Mouse (Mus musculus): ENCODE measurements around the gene Vmn1r6. TPM values are rescaled to one million over a fixed set of nuclear protein-coding genes. Genes with fewer than 3 reads are reported as not detected.
"Not testable (repeated sequence)": the region's sequence is repeated elsewhere in the genome, so short reads cannot be mapped to it uniquely, and the experiment has no call there.

Gene Vmn1r6
- total RNA-seq (2021): not detected

DNA sequence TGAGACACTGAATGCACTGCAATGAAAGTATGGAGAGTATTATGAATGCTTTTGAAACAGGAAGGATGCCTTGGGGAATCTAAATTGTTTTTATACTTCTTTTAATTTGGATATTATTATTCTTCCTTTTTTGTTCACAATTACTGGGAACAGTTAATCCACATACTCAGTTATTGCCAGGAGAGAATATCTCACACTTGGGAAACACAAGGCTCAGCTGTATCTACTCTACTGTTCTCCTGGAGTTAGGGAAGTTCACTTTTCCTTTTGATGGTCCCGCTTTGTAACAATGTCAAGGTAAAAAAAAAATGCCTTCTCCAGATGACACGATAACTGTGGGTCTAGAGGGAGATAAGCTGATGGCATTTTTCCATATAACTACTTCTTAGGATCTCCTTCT, at the start of gene Vmn1r6:
Gene Vmn1r6, plus strand, starts transcription at position 301 of the 400 bp plus-strand sequence.
- intact Hi-C loops (cut with DNase I): no loop called here
- DNase-seq (ENCODE audit: low spot score): no peak

DNA sequence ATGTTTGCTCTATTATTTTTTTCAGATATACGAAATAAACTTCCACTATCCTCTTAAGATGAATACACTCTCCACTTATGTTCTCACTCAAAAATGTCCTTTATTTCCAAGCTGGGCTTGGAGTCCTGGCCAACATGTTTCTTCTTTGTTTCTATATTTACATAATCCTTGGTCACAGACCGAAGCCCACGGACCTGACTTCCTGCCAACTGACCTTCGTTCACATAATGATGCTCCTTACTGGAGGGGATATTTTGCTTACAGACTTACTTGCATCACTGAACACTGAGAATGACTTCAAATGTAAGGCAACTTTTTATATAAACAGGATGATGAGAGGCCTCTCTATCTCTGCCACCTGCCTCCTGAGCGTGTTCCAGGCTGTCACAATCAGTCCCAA, 40.6 kb upstream of the Vmn1r6 start:
- no peak for DNase-seq (ENCODE audit: low spot score)
- intact Hi-C loops (cut with DNase I): no loop called here

DNA sequence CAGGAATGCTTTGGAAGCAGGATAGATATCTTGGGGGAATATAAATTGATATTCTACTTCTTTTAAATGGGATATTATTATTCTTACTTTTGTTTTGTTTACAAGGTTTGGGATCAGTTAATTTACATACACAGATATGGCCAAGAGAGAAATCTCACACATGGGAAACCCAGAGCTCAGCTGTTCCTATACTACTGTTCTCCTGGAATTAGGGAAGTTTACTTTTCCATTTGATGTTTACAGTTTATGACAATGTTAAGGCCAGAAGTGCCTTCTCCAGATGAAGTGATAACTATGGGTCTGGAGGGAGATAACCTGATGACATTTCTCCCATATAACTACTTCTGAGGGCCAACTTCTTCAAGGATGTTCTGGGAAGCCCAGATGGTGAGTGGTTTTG, 27.1 kb upstream of the Vmn1r6 start, which contains the start of gene Vmn1r5:
Gene Vmn1r5, plus strand, starts transcription at position 301 of the 400 bp plus-strand sequence.
- no peak for DNase-seq (ENCODE audit: low spot score)
- intact Hi-C loops (cut with DNase I): no loop called here

- intact Hi-C loops (cut with DNase I); DNase-seq (ENCODE audit: low spot score): not testable (repeated sequence)
Observed at GRCm38 (mm10) chr6:57025224-57025623, 28.2 kb downstream of the Vmn1r6 start, which contains the start of gene Vmn1r7. Vmn1r7 (minus strand) TSS chr6:57025324.

DNA sequence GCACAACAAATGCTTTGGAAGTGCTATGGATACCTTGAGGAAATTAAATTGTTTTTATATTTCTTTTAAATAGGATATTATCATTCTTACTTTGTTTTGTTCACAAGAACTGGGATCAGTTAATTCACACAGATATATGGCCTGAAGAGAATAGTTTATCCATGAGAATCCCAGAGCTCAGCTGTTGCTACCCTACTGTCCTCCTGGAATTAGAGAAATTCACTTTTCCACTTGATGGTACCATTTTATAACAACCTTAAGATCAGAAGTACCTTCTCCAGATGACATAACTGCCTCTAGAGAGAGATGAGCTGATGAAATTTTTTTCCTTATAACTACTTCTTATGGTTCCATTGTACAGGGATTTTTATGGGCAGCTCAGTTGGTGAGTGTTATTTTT, 34.9 kb downstream of the Vmn1r6 start, which contains the start of gene Vmn1r8:
Gene Vmn1r8, plus strand, starts transcription at position 301 of the 400 bp plus-strand sequence.
- DNase-seq (ENCODE audit: low spot score): no peak
- intact Hi-C loops (cut with DNase I): no loop called here

GRCm38 (mm10) chr6:57034674-57035073, 37.6 kb downstream of the Vmn1r6 start:
- intact Hi-C loops (cut with DNase I): no loop called here
- DNase-seq (ENCODE audit: low spot score): no peak

Other genes with a start within 250 kb of the Vmn1r6 start
- gene Kbtbd2, start 199.4 kb upstream of the Vmn1r6 start, total RNA-seq (2021): 10 to 100 TPM; 30.1 to 30.7 TPM
- 10 to 100 TPM; 77.3 to 84.5 TPM for gene Fkbp9, start 165.2 kb upstream of the Vmn1r6 start, total RNA-seq (2021)
- gene Nt5c3, start 73.3 kb upstream of the Vmn1r6 start, total RNA-seq (2021): 10 to 100 TPM; 67.5 to 75.9 TPM
- under 1 TPM in 1 of 2 experiments, not detected in 1; 0.21 TPM for gene Vmn1r4, start 73.2 kb upstream of the Vmn1r6 start, total RNA-seq (2021)
- gene Vmn1r5, start 27.0 kb upstream of the Vmn1r6 start, total RNA-seq (2021): not detected
- gene Vmn1r7, start 28.1 kb downstream of the Vmn1r6 start, total RNA-seq (2021): not detected
- gene Vmn1r8, start 35.0 kb downstream of the Vmn1r6 start, total RNA-seq (2021): not detected
- gene Vmn1r9, start 69.5 kb downstream of the Vmn1r6 start, total RNA-seq (2021): not detected
- not detected for gene Vmn1r10, start 112.2 kb downstream of the Vmn1r6 start, total RNA-seq (2021)
- not detected for gene Vmn1r11, start 136.2 kb downstream of the Vmn1r6 start, total RNA-seq (2021)
- gene Vmn1r12, start 159.7 kb downstream of the Vmn1r6 start, total RNA-seq (2021): not detected
- not detected for gene Vmn1r13, start 206.0 kb downstream of the Vmn1r6 start, total RNA-seq (2021)
- not detected for gene Vmn1r14, start 234.4 kb downstream of the Vmn1r6 start, total RNA-seq (2021)